Mouse (Mus musculus): ENCODE measurements around the gene Ndel1. TPM values are rescaled to one million over a fixed set of nuclear protein-coding genes. Genes with fewer than 3 reads are reported as not detected.

The Ndel1 gene
- polyA plus RNA-seq, 1 experiment from 2014 or later: 53.9 TPM

DNA sequence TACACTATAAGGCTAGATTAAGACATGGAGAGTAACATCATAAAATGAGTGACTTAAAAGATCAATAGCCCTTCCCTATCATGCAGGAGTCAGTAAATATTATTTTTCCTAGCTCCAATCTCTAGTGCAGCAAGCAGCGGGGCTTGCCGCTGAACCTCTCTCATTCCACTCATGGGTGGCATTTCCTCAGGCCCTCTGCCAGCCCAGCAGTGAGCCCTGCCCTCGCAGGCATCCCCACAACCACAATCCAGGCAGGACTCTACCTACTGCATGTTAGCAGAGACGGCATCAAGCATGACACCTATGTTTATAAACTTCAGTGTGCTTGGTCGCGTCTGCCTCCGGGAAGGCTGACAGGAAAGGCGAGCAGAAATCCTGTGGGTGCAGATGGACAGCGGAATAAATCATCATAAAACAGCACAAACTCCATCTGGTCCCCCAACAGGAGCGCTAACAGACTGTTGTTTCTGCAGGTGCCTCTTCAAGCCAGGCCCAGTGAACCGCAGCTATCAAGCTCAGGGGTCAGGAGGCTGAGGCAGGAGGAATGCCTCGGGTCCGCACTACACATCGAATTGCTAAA is 52.3 kb downstream of the Ndel1 start:
- no peaks in the 10 kb centered on the region for H3K27me3 ChIP-seq (replicated peaks; ENCODE audit: control insufficient read depth, insufficient read depth, low read length)
- H3K27ac ChIP-seq (ENCODE audit: low read depth, low read length): no peak overlapping the region
- ATAC-seq (replicated peaks; ENCODE audit: low FRiP score) (no peak), DNase-seq (ENCODE audit: low spot score) (no peak)
- no peak overlapping the region for H3K4me3 ChIP-seq (ENCODE audit: low read depth, low read length)
- H3K36me3 ChIP-seq (ENCODE audit: control insufficient read depth, insufficient read depth, low read length): peaks cover 34% of the 10 kb centered on the region
- no peak overlapping the region for H3K9ac ChIP-seq (ENCODE audit: low read depth, low read length)
- WGBS: 92% methylated on average over 14 of the region's 14 CpGs
- no peaks in the 10 kb centered on the region for H3K4me1 ChIP-seq (replicated peaks; ENCODE audit: control insufficient read depth, insufficient read depth, low read length)
- H3K9me3 ChIP-seq (ENCODE audit: control insufficient read depth, low read length): no peaks in the 10 kb centered on the region
- H3K4me2 ChIP-seq: no peak overlapping the region

DNA sequence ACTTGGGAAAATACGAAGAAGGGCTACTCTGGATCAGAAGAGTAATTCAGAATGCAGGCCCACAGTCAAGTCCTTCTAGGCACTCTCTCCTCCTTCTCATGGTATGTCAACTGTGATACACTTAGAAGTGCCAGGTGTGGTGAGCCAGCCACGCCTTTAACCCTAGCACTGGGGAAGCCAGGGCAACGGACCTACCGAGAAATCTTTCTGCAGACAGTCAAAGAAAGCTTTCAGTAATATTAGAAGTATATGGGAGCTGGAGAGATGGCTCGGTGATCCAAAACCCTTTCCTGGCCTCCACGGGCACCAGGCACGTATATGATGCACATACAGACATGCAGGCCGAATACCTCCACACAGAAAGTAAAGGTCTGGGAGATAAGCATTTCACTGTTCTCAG is 53.2 kb downstream of the Ndel1 start:
- H3K36me3 ChIP-seq (ENCODE audit: control insufficient read depth, insufficient read depth, low read length): peaks cover 39% of the 10 kb centered on the region
- H3K27me3 ChIP-seq (replicated peaks; ENCODE audit: control insufficient read depth, insufficient read depth, low read length): no peaks in the 10 kb centered on the region
- DNase-seq (ENCODE audit: low spot score) (no peak), ATAC-seq (replicated peaks; ENCODE audit: low FRiP score) (no peak)
- H3K4me2 ChIP-seq: no peak overlapping the region
- H3K9ac ChIP-seq (ENCODE audit: low read depth, low read length): no peak overlapping the region
- H3K4me1 ChIP-seq (replicated peaks; ENCODE audit: control insufficient read depth, insufficient read depth, low read length): no peaks in the 10 kb centered on the region
- no peaks in the 10 kb centered on the region for H3K9me3 ChIP-seq (ENCODE audit: control insufficient read depth, low read length)
- 91% methylated on average over 8 of the region's 8 CpGs for WGBS
- H3K27ac ChIP-seq (ENCODE audit: low read depth, low read length): no peak overlapping the region
- H3K4me3 ChIP-seq (ENCODE audit: low read depth, low read length): no peak overlapping the region

DNA sequence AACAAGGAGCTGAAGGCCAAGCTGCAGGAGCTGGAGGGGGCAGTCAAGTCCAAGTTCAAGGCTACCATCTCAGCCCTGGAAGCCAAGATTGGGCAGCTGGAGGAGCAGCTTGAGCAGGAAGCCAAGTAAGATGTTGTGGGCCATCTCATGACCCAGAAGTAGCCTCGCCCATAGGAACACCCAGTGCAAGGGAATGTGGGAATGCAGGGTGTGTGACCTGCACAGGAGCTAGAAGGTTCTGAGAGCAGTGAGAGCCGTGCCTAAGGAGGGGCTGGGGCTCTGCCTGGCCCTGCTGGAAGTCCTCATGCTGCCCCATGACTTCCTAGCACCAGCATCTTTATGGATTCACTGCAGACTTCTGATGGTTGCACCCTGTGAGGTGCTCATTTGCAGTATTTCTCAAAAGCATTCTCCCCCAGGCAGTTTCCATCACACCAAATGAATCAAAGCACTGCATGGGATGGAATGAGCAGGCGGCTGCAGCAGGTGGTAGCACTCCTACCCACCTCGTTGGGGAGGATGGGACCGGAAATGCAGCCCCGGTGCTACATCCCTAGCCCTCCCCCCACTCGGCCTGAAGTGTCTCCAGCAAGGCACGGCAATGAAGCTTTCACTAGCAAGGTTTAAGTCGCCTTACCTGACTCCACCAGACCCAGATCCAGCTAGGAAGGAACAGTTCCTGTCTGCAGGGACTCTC is 59.6 kb downstream of the Ndel1 start:
- Histone ChIP-seq H3K4me3 (ENCODE audit: low read depth, low read length) (no peak overlapping the region), H3K27me3 (replicated peaks; ENCODE audit: control insufficient read depth, insufficient read depth, low read length) (no peaks in the 10 kb centered on the region), H3K9ac (ENCODE audit: low read depth, low read length) (no peak overlapping the region), H3K4me1 (replicated peaks; ENCODE audit: control insufficient read depth, insufficient read depth, low read length) (no peaks in the 10 kb centered on the region), H3K9me3 (ENCODE audit: control insufficient read depth, low read length) (no peaks in the 10 kb centered on the region), H3K4me2 (no peak overlapping the region), H3K27ac (ENCODE audit: low read depth, low read length) (no peak overlapping the region), H3K36me3 (ENCODE audit: control insufficient read depth, insufficient read depth, low read length) (peaks cover 72% of the 10 kb centered on the region)
- ATAC-seq (replicated peaks; ENCODE audit: low FRiP score) (no peak), DNase-seq (ENCODE audit: low spot score) (no peak)
- WGBS: 83% methylated on average over 9 of the region's 9 CpGs

DNA sequence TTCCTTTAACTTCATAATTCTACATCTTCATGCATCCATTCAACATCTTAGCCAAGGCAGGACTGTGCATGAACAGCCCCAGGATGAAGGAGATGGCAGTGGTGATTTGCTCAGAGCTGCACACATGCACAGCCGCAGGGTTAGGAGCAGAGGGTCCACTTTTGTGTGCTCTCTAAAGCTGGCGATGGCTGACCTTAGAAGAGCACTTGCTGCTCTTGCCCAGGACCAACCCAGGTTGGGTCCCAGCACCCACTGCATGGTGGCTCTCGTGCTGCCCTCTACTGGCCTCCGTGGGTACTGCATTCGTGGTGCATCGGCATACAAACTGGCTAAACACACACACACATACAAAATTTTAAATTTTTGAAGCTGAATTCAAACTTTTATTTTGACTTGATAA is 63.9 kb downstream of the Ndel1 start:
- peak; percentile 69 for DNase-seq (ENCODE audit: low spot score)
- Histone ChIP-seq H3K4me1 (replicated peaks; ENCODE audit: control insufficient read depth, insufficient read depth, low read length) (no peaks in the 10 kb centered on the region), H3K4me3 (ENCODE audit: low read depth, low read length) (no peak overlapping the region), H3K36me3 (ENCODE audit: control insufficient read depth, insufficient read depth, low read length) (peaks cover 72% of the 10 kb centered on the region), H3K4me2 (no peak overlapping the region), H3K27me3 (replicated peaks; ENCODE audit: control insufficient read depth, insufficient read depth, low read length) (no peaks in the 10 kb centered on the region), H3K9me3 (ENCODE audit: control insufficient read depth, low read length) (no peaks in the 10 kb centered on the region), H3K9ac (ENCODE audit: low read depth, low read length) (no peak overlapping the region), H3K27ac (ENCODE audit: low read depth, low read length) (no peak overlapping the region)
- ATAC-seq (replicated peaks; ENCODE audit: low FRiP score): peak; percentile 29; the same call in 1 of the 2 replicates
- 35% methylated on average over 6 of the region's 6 CpGs for WGBS

DNA sequence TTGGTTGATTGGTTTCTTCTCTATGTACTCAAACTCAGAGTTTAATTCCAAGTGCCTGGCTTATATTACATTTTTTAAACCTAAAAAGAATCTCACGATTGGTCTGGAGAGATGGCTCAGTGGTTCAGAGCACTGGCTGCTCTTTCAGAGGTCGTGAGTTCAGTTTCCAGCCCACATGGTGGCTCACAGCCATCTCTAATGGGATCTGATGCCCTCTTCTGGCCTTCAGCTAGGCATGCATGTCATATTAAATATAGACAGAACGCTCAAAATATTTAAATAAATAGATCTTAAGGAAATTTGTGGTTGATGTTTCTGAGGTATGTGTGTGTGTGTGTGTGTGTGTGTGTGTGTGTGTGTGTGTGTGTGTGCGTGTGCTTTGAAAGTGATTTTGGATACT is 66.5 kb downstream of the Ndel1 start:
- ATAC-seq (replicated peaks; ENCODE audit: low FRiP score) (no peak), DNase-seq (ENCODE audit: low spot score) (no peak)
- H3K9ac ChIP-seq (ENCODE audit: low read depth, low read length): no peak overlapping the region
- WGBS: 66% methylated on average over 4 of the region's 4 CpGs
- H3K9me3 ChIP-seq (ENCODE audit: control insufficient read depth, low read length): no peaks in the 10 kb centered on the region
- H3K27me3 ChIP-seq (replicated peaks; ENCODE audit: control insufficient read depth, insufficient read depth, low read length): no peaks in the 10 kb centered on the region
- H3K36me3 ChIP-seq (ENCODE audit: control insufficient read depth, insufficient read depth, low read length): peaks cover 67% of the 10 kb centered on the region
- H3K4me1 ChIP-seq (replicated peaks; ENCODE audit: control insufficient read depth, insufficient read depth, low read length): no peaks in the 10 kb centered on the region
- H3K4me2 ChIP-seq: no peak overlapping the region
- H3K4me3 ChIP-seq (ENCODE audit: low read depth, low read length): no peak overlapping the region
- H3K27ac ChIP-seq (ENCODE audit: low read depth, low read length): no peak overlapping the region

DNA sequence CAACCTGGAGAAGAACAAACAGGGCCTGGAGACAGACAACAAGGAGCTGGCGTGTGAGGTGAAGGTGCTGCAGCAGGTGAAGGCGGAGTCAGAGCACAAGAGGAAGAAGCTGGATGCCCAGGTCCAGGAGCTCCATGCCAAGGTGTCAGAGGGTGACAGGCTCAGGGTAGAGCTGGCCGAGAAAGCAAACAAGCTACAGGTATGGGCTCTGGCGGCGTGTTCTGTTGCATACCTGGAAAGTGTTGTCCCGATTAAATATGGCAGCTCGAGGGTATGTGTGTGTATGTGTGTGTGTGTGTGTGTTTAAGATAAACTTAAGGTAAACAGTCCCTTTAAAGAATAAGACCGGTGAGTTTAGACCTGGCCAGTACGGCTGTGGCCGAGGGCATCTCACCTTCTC is 73.4 kb downstream of the Ndel1 start:
- no peak overlapping the region for H3K4me3 ChIP-seq (ENCODE audit: low read depth, low read length)
- H3K27me3 ChIP-seq (replicated peaks; ENCODE audit: control insufficient read depth, insufficient read depth, low read length): no peaks in the 10 kb centered on the region
- peaks cover 63% of the 10 kb centered on the region for H3K36me3 ChIP-seq (ENCODE audit: control insufficient read depth, insufficient read depth, low read length)
- no peak overlapping the region for H3K9ac ChIP-seq (ENCODE audit: low read depth, low read length)
- H3K4me2 ChIP-seq: no peak overlapping the region
- WGBS: 91% methylated on average over 10 of the region's 10 CpGs
- no peaks in the 10 kb centered on the region for H3K9me3 ChIP-seq (ENCODE audit: control insufficient read depth, low read length)
- no peak for ATAC-seq (replicated peaks; ENCODE audit: low FRiP score)
- DNase-seq (ENCODE audit: low spot score): no peak
- no peaks in the 10 kb centered on the region for H3K4me1 ChIP-seq (replicated peaks; ENCODE audit: control insufficient read depth, insufficient read depth, low read length)
- H3K27ac ChIP-seq (ENCODE audit: low read depth, low read length): no peak overlapping the region

DNA sequence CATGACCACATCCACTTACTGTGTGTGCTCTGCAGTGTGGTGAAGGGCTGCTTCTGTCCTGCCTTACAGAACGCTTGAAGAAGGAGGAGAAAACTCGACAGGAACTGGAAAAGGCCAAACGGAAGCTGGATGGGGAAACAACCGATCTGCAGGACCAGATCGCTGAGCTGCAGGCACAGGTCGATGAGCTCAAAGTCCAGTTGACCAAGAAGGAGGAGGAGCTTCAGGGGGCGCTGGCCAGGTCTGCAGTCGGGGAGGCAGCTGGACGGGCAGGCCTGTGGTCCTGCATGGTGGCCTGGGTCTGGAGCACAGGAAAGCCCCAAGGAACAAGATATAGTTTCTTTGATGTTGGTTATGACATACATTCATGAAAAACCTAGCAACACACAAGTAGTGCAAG is 79.9 kb downstream of the Ndel1 start:
- 75% methylated on average over 9 of the region's 9 CpGs for WGBS
- Histone ChIP-seq H3K4me2 (no peak overlapping the region), H3K27me3 (replicated peaks; ENCODE audit: control insufficient read depth, insufficient read depth, low read length) (no peaks in the 10 kb centered on the region), H3K27ac (ENCODE audit: low read depth, low read length) (no peak overlapping the region), H3K9me3 (ENCODE audit: control insufficient read depth, low read length) (no peaks in the 10 kb centered on the region), H3K4me3 (ENCODE audit: low read depth, low read length) (no peak overlapping the region), H3K36me3 (ENCODE audit: control insufficient read depth, insufficient read depth, low read length) (peaks cover 74% of the 10 kb centered on the region), H3K4me1 (replicated peaks; ENCODE audit: control insufficient read depth, insufficient read depth, low read length) (no peaks in the 10 kb centered on the region), H3K9ac (ENCODE audit: low read depth, low read length) (no peak overlapping the region)
- ATAC-seq (replicated peaks; ENCODE audit: low FRiP score) (no peak), DNase-seq (ENCODE audit: low spot score) (no peak)

DNA sequence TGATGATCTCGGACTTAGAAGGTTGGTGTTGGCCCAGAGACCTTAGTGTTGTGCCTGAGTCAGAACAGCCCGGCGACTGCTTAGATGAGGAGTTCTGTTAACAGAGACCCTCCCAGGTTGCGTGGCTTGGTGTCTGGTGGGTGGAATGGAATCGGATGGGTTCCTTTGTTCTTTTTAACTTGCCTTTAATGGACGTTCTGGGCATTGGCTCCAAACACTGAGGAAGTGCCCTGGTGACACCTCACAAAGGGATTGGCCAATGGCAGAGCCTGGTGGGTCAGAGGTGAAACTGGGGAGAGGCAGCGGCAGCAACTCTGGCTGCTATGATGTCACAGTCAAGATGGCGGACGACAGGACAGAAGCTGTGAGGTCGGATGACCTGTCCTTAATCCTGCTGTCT is 80.9 kb downstream of the Ndel1 start:
- Histone ChIP-seq H3K4me3 (ENCODE audit: low read depth, low read length) (no peak overlapping the region), H3K9me3 (ENCODE audit: control insufficient read depth, low read length) (no peaks in the 10 kb centered on the region), H3K4me1 (replicated peaks; ENCODE audit: control insufficient read depth, insufficient read depth, low read length) (no peaks in the 10 kb centered on the region), H3K36me3 (ENCODE audit: control insufficient read depth, insufficient read depth, low read length) (peaks cover 75% of the 10 kb centered on the region), H3K27ac (ENCODE audit: low read depth, low read length) (no peak overlapping the region), H3K27me3 (replicated peaks; ENCODE audit: control insufficient read depth, insufficient read depth, low read length) (no peaks in the 10 kb centered on the region), H3K9ac (ENCODE audit: low read depth, low read length) (no peak overlapping the region), H3K4me2 (no peak overlapping the region)
- 89% methylated on average over 10 of the region's 10 CpGs for WGBS
- DNase-seq (ENCODE audit: low spot score): no peak
- no peak for ATAC-seq (replicated peaks; ENCODE audit: low FRiP score)

DNA sequence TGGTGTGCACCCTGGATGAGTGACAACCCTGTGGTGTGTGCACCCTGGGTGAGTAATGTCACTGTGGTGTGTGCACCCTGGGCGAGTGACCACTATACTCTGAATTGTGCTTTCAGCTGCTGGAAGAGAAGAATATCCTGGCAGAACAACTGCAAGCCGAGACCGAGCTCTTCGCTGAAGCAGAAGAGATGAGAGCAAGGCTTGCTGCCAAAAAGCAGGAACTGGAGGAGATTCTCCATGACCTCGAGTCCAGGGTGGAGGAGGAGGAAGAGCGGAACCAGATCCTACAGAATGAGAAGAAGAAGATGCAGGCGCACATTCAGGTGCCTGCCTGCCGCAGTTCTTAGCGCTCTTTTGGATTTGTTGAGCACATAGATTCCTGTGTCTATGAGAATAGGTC is 84.4 kb downstream of the Ndel1 start:
- peaks cover 67% of the 10 kb centered on the region for H3K36me3 ChIP-seq (ENCODE audit: control insufficient read depth, insufficient read depth, low read length)
- 93% methylated on average over 9 of the region's 9 CpGs for WGBS
- H3K4me2 ChIP-seq: no peak overlapping the region
- no peaks in the 10 kb centered on the region for H3K4me1 ChIP-seq (replicated peaks; ENCODE audit: control insufficient read depth, insufficient read depth, low read length)
- H3K9ac ChIP-seq (ENCODE audit: low read depth, low read length): no peak overlapping the region
- H3K9me3 ChIP-seq (ENCODE audit: control insufficient read depth, low read length): no peaks in the 10 kb centered on the region
- H3K4me3 ChIP-seq (ENCODE audit: low read depth, low read length): no peak overlapping the region
- H3K27ac ChIP-seq (ENCODE audit: low read depth, low read length): no peak overlapping the region
- no peaks in the 10 kb centered on the region for H3K27me3 ChIP-seq (replicated peaks; ENCODE audit: control insufficient read depth, insufficient read depth, low read length)
- ATAC-seq (replicated peaks; ENCODE audit: low FRiP score): no peak
- no peak for DNase-seq (ENCODE audit: low spot score)
